Mouse (Mus musculus) spleen, postnatal 10 days (tissue): ENCODE results near the gene Rbfox1.

ENCODE experiments used
- DNase-seq, 2 experiments: peaks; one replicate each; pipeline ENCODE4 v3.0.0; 2021 to 2022; ENCODE audit warnings: low spot score in 2 of 2

Gene Rbfox1

DNA sequence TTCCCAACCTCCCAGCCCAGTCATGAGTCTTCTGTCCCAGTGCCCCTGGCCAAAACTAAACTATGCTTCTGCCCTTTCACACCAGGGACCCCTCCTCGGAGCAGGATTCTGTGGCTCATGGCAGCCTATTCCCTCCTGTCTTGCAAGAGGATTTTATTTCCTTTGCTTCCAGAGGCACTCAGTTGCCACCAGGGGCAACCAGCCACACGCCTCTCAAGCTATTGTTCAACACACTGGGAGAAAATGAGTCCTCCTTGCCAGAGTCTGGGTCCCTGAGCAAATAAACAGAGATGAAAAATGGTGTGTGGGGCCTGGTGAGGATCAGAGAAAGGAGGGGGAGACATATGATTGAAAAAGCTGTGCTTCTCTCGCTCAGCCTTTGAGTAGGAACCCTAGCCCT is 327.8 kb downstream of the Rbfox1 start:
- DNase-seq, result no peak

DNA sequence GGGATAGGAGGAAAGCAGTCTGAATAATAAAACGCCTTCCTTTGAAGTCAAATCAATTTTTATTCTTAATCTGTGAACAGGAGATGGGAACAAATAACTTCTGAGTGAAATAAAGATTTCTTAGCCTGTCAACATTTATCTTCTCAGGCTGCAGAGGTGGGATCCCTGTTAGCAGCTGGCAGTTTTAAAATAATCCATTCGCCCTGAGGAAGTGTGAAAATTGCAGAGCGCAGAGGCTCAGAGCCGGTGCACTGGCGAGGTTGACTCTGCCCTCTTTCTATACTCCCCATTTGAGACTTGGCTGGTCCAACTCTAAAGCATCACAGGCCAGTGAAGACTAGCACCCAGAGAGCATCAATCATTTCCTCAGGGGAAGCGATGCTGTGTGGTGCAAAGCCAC is 342.3 kb downstream of the Rbfox1 start:
- no peak for DNase-seq

DNA sequence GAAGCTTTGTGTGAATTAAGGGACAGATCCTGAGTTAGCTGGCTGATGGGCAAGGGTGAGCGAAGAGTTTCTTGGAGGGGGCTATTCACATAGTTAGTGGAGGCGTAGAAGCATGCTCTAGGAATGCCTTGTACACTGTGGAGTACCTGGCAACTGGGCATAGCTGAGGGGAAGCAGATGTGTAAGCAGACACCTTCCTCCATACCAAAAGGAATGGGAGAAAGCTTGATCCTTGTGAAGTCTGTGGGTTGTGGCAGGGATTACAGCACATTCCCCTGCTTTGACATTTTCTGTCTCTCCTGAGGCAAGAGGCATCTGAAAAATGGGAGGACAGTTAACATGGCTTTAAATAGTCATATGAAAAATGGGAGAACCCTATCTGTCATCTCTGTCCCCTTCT is 347.8 kb downstream of the Rbfox1 start:
- DNase-seq, result no peak

GRCm38 (mm10) chr16:6241393-6241792 is 356.2 kb downstream of the Rbfox1 start:
- DNase-seq, result no peak

GRCm38 (mm10) chr16:6242468-6242867 is 357.3 kb downstream of the Rbfox1 start:
- no peak for DNase-seq

GRCm38 (mm10) chr16:6247569-6247968 is 362.4 kb downstream of the Rbfox1 start:
- no peak for DNase-seq

DNA sequence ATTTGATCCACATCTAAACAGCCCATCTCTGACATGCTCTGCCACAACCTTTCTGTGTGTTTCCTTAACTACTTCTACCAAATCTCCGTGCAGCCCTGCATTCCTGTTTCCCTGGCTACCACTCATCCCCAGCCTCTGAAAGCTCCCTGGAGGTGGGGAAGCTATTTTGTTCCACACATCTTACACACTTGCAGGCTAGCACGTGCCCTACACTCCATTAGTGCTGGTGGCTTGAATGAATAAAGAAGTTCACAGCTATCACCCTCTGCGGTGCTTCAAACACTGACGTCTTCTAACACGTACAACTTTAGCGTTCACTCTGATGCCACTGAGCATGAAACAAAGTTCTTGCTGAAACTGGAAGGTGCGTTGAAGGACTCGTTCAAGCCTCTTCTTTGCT is 379.4 kb downstream of the Rbfox1 start:
- DNase-seq, result no peak

DNA sequence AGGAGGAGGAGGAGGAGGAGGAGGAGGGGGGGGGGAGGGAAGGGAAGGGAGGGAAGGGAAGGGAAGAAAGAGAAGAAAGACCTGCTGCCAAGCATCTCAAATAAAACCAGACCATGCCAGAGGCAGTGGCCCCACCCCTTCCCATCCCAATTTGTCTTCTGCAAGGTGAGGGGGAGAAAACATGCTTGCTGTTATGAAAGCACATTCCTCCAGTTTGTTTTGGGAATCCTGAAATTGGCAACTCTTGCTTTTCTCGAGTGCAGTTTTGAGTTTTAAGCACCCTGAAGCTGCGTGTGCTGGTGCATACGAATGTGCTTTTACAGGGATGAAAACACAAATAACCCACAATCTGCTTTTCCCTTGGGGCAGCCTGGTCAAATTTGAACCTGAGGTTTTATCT is 380.5 kb downstream of the Rbfox1 start:
- DNase-seq, result no peak

DNA sequence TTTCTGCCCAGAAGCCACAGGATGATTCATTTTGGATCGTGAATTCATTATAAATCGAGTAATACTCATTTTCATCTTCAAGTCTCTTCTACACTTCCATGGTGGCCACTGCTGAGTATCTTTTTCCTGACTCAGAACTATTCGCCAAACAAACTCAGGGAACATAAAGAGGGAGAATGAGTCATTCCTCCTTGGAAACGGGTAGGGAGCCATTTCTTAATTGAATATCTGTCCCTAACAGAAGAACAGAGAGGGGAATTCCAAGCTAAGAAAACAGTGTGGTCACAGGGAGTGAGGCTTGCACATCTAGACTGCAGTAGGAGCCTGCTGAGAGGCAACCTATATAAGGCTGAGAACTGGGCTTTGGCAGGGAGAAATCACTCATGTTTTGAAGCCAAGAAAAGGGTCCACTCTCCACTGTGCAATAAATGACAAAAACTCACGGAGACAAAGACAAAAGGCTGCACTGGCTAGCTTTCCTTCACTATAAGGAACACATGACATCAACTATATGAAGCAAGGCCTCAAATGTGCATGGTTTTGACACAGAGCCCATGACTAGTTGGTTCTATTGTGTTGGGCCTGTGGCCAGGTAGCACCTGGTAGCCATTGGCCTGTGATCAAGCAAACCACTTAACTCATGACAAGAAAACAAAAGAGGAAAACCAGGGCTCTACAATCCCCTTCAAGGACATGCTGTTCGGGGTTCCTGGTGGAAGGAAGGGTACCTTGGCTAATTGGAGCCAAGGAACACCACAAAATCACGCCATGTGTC is 386.6 kb downstream of the Rbfox1 start:
- no peak for DNase-seq

DNA sequence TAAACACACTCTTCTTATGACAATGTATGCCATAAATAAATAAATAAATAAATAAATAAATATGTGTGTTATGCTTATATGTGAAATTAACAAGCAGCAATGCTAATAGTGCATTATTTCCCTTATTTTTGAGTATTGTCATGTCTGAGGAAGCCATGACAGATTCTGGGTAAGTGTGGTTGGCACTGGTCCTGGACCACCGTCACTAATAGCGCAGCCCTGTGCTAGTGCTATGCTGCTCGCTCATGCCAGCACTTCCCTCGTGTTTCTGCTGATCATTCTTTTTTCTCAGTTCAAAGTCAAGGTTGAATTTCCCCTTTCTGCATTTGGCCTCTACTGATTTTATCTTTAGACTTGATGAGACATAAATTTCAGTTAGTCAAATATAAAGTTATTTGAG is 398.3 kb downstream of the Rbfox1 start:
- no peak for DNase-seq

GRCm38 (mm10) chr16:6284317-6284716 is 399.2 kb downstream of the Rbfox1 start:
- no peak for DNase-seq

DNA sequence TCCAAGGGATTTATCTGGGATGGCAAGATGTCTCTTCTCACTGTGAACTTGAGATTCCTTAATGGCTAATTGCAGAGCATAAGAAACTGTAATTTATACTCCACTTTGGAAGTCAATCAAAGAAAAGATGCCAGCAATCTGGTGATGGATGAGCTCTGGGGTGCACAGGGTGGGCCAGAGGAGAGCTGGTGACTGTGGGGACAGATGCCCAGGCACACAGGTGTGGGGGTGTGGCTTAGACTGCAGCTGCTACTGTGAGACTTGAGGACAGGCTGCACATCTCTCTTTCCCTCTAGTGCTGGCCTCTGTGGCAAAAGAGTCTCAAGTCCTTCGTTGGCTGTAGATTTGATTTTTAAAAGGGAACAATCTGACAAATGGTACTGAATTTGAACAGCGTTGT is 402.5 kb downstream of the Rbfox1 start:
- DNase-seq, result no peak

- DNase-seq, result no peak
Observed at GRCm38 (mm10) chr16:6300112-6300511, 415.0 kb downstream of the Rbfox1 start.

- DNase-seq, result no peak
Observed at GRCm38 (mm10) chr16:6303082-6303481, 417.9 kb downstream of the Rbfox1 start.

DNA sequence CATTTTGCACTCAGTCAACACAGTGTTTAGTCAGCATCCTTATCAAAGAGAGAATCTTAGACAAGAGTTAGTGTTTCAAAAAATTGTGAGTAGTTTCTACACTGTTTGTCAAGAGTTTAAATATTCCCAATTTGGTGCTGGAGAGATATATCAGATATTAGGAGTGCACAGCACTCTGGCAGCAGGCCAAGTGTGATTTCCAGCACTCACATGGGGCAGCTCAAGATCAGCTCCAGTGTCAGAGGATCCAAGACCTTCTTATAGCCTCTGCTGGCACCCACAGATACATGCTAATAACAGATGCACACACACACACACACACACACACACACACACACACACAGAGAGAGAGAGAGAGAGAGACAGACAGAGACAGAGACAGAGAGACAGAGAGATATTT is 424.8 kb downstream of the Rbfox1 start:
- DNase-seq, result no peak

DNA sequence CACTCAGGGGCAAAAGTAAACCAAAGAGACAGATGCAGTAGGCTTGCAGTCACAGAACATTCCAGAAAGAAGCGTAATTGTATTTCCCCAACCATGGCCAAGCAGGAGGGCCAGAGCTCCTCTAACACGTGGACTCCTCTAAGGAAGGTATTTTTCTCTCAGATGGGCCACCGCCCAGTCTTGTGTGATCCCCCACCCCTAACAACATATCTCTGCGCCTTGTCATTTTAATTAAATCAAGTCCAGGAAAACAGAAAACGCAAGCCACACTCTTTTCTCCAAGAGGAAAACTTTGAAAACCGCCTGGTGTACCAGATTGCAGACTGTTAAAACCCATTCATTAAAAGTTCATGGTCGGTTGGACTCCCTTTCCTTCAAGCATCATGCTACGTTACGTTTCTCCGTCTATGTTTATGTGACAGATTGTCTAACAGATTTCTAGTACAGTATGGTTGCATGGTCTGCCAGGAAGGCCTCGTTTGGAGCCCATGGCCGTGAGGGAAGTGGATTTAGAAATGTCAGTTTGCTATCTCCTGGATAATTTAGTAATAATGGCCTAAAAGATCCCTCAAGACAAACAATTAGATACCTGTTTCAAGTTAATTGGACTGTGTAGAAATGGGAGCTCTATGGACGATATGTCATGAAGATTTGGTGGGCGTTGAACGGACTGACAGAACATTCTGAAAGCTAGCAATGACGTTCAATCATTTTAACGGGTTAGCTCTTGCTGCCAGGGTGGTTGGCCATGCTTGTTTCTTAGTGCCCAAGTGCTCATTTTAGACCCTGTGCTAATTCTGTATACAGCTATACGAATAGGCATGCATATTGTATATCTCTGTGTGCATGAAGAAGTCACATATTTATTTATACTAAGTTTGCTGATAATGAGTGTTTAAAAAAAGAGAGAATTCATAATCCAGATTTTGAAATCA is 425.9 kb downstream of the Rbfox1 start:
- DNase-seq, result no peak

GRCm38 (mm10) chr16:6313689-6314088 is 428.5 kb downstream of the Rbfox1 start:
- no peak for DNase-seq

- DNase-seq, result no peak
Observed at GRCm38 (mm10) chr16:6324832-6325231, 439.7 kb downstream of the Rbfox1 start.

GRCm38 (mm10) chr16:6331400-6331939 is 446.3 kb downstream of the Rbfox1 start:
- DNase-seq, result no peak

DNA sequence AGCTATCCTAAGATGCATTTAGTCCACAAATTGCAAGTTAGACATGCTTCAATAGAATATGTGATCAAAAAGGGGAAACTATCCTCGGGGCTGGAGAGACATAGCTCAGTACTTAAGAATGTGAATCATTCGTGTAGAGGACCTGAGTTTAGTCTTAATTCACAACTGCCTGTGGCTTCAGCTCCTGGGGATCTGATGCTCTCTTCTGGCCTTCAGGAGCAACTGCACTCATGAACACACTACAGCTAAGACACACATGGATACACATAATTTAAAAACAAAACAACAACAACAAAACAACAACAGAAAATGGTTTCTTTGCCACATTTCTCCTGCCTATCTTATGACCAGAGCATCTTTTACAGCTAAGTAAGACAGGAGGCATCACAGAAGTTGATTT is 448.1 kb downstream of the Rbfox1 start:
- DNase-seq, result no peak

DNA sequence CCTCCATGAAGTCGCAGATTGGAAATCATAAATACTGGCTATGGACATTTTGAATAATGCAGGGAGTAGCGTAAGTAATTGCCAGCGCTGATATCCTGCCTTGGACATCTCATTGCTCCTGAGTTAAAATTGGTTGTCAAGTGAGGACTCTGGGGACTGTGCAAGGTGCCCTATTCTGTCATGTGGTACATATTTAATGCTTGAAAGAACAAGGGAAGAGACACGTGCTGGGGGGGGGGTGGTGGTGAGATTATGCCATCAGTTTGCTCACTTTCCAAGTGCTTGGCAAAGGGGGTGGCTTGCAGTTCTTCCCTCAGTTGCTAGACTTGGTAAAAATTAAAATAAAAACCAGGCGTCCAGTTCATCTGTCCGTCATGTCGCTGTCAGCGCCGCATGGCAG is 462.9 kb downstream of the Rbfox1 start:
- no peak for DNase-seq

- no peak for DNase-seq
Observed at GRCm38 (mm10) chr16:6348581-6349241, 463.6 kb downstream of the Rbfox1 start.
